Mouse (Mus musculus): ENCODE measurements around the gene Stxbp5.

Gene Stxbp5

DNA sequence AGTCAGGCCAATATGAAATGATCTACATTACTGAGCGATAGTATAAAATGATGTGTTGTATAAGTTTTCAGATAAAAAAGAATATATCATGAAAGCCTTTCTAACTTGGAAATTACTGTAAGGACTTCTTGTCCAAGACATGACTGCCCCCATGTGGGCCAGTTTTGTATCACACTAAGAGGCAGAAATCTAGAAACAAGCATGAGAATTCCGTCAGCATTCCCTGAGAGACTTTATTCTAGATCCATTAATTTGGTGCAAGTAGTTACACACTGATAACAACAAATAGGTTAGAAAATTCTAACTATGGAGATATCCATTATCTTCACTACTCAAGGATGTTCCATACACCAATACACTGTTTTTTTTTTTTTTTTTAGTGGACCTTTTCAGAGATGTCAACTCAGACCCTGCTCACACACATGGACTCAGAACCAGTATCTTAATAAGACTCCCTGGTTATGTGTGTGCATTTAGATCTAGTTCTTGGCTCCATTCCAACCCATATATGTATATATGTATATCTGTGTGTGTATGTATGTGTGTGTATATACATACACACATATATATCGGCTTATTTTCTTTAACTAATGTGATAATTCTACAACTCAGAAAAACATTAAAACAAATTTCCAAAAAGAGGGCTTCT, 145.9 kb downstream of the Stxbp5 start:
- no peak for DNase-seq (ENCODE audit: low spot score)

- no peak for DNase-seq (ENCODE audit: low spot score)
Observed at GRCm38 (mm10) chr10:9733861-9734260, 167.0 kb downstream of the Stxbp5 start.

GRCm38 (mm10) chr10:9732065-9732749, 168.7 kb downstream of the Stxbp5 start:
- DNase-seq (ENCODE audit: low spot score), result no peak

GRCm38 (mm10) chr10:9722519-9723303, 178.2 kb downstream of the Stxbp5 start:
- no peak for DNase-seq (ENCODE audit: low spot score)

- no peak for DNase-seq (ENCODE audit: low spot score)
Observed at GRCm38 (mm10) chr10:9720027-9720426, 180.9 kb downstream of the Stxbp5 start.

GRCm38 (mm10) chr10:9718086-9718485, 182.8 kb downstream of the Stxbp5 start:
- no peak for DNase-seq (ENCODE audit: low spot score)

All from spleen, adult 12 weeks (tissue).